Mouse (Mus musculus) brain, adult 2 months (tissue): ENCODE measurements around the gene Epas1.
A peak's percentile ranks its signal among the peaks of the same experiment; 100 is the strongest.

Experiments
- DNase-seq: peaks from one replicate; pipeline ENCODE4 v3.0.0; 2011; ENCODE audit warnings: low read depth, low spot score

Gene Epas1

DNA sequence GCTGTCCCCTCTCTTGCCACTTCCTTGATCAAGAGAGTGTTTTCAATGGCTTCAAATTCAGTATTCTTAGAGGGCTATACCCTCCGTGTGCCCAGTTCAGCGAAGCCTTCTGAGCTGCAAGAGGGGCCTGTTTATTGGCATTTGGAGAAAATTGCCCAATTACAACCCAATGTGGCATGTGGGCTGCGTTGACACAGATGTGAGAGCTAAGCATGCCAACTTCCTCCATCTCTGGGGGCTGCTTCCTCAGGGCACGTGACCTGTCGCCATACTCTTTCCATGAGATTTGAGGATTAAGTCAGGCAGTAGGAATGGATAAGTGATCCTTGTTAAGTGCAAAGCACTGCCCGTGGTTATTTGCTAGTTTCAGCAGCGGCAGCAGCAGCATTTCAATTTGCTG, 34.3 kb downstream of the Epas1 start:
- DNase-seq = no peak

DNA sequence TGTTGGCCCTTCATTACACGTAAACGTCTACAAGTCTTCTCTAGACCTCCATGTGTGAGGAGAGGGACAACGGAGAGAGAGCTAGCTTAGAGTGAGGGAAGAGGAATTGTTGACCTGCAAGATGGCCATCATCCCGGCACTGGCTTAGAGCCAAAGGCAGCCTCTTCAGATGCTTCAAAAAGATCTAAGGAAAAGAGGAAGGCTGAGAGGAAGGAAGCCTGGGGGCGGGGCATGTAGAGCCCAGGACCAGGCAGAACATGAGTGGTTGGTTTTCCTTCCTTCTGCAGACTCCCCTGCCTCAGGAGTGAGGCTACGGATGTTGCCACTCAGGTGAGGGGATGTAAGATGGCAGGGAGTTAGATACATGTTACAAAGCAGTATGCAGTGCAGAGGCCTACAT, 34.8 kb downstream of the Epas1 start:
- DNase-seq = no peak

DNA sequence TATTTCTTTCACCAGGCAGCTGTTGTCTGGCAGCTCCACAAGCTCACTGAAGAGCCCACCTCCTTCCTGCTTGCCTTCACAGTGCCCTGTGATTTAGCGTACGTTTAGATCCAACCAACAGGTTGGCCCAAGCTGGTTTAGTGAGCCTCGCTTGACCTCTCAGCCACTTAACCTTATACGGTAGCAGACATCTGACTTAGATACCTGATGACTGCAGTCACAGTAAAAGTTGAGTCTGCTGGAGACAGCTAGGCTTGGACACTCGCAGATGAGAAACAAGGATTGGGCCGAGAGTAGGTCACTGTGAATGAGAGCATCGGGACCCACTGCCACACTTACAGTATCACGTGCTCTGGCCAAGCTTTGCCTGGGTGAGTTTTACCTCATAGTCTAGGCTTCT, 38.4 kb downstream of the Epas1 start:
- DNase-seq = no peak

DNA sequence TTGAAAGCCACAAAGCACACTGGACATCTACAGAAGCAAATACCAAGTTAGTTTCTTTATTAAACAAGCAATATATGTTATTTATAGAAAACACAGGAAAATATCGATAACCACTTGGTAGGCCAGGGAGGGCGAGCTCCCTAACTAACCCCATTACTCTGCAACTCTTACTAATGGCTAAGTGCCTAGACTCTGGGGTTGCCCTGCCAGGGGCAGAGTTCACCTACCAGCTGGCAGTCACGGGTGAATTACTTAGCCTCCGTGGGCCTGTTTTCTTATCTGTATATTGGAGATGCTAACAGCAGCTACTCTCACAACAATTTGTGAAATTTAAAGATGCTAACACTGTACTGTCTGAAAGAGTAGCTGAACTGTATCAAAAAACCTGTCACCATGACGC, 42.3 kb downstream of the Epas1 start:
- no peak for DNase-seq

DNA sequence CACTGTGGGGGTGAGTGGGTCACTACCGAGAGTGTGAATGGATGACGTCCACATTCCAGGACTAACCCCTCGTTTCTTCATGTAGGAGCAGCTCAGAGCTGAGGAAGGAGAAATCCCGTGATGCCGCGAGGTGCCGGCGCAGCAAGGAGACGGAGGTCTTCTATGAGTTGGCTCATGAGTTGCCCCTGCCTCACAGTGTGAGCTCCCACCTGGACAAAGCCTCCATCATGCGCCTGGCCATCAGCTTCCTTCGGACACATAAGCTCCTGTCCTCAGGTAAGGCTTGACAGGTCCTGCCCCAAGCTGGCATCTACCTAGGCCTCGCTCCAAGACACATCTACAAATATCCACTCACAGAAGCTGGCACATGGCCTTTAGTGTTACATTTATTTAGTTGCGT, 43.5 kb downstream of the Epas1 start:
- DNase-seq = no peak

DNA sequence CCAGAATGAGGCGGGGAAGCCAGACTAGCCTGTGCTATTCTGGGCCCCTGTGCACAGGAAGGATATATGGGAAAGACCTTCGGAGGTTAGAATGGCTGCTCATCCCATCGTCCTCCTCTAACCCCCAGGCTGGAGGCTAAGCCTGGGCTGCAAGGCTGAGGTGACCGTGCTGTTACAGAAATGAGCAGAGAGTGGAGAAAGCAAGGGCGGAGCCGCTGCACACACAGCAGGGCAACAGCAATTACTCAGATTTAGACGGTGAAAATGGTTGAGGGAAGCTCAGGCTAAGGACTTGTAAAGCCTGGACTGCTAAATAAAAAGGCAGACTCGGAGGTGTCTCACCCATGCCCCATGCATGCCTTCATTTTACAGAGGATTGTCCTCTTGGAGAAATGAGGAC, 45.0 kb downstream of the Epas1 start:
- no peak for DNase-seq

DNA sequence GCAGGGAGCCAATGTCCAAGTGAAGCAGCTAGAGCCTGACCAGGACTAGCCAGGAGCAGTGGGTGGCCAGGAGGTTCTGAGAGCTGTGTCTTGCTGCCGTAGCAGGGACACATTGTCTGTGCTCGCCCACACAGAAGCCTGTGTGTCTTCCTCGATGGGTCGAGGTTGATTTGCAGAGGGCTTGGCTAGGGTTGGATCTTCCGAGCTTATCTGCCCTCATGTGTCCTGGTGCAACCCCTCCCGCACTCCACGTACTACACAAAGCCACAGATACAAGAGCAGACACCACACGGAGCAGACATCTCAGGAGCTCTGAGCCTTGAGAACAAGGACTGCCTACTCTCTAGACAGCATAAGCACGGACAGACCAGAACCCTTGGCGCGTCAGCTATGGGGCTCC, 45.5 kb downstream of the Epas1 start:
- no peak for DNase-seq

DNA sequence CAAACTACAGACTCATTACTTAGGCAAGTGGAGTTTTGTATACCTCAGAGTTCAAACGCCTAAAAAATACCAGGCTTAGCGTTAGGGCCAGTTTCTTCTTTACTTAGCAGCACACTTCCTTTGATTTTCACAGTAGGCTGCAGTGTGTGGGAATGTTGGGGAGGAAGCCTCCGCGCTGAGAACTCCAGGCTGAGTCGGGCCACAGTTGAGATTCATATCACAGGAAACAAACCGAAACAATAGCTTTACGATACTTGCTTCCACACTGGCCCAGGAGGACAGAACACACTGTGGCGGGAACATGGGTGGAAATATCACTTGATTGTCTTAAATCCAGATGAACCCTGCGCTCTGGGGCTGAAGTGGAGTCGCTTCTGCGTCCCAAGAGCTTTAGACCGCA, 47.0 kb downstream of the Epas1 start:
- no peak for DNase-seq

DNA sequence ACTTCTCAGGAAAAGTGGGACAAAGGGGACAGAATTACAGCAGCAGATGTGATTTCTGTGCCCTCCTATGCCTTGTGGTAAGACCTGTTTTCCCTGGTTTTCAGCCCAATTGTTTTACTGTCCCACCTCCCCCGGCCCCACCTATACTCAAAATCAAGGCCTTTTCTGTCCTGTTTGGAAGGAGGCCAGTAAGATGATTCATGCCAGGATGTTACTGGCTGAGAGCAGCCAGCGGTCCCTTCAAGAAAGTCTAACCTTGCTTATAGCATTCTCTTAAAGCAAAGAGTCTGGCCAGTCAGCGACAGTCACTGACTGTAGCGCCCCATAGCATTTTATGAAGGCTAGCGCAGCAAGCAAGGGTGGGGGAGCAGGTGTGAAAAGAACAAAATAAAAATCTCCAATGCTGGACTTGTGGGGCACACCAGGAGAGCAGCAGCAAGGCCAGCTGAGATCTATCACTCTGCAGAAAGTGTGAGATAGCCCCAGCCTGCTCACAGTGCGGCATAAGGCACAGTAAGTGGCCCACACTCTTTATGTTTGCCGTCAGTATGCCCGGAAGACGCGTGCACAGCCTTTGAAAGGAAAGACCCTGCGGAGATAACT, 47.8 kb downstream of the Epas1 start:
- peak; percentile 58 for DNase-seq

DNA sequence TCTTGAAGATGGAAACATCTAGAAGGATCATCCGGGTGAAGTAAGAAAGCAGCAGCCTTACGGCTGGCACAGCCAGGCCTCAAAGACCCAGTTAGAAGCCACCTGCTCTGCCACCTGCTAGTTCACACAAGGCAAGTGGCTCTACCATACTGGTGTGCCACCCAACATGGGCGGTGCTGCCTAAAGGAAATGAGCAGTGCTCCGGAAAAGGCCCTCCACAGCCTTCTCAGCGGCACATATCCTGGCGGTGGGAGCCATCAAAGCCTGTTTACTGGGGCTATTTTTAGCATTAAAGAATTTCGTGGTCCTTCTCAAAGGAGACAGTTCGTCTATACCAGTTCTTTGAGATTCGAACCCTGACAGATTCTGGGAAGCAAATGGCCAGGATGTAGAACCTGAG, 48.4 kb downstream of the Epas1 start:
- DNase-seq = no peak

DNA sequence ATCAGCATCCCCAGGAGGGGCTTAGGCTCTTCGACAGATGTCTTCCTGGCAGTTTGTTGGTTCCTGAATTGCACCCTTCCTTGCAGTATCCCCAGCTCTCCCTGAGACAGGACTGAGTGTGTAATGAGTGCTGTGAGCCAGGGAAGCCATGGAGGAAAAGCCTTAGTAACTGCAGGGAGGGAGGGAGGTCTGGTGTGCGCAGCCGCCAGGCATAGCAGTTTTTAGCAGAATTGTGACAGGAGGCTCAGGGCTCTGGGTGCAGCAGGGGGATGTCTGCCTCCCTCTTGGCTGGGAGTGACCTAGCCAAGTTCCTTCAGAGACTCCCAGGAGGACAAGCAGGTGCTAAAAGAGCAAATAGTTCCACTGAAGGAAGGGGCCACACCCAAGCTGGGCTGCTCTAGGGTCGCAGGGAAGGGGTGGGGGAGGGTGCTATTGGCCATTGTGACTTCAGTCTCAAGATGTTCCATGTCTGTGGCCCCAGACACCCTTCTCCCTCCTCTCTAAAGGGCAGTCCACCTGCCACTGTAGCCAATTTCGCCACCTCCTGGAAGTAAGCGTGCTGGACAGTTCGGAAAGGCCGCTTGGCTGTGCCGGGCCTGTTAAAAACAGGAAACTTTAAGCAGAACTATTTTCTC, 49.0 kb downstream of the Epas1 start:
- no peak for DNase-seq

DNA sequence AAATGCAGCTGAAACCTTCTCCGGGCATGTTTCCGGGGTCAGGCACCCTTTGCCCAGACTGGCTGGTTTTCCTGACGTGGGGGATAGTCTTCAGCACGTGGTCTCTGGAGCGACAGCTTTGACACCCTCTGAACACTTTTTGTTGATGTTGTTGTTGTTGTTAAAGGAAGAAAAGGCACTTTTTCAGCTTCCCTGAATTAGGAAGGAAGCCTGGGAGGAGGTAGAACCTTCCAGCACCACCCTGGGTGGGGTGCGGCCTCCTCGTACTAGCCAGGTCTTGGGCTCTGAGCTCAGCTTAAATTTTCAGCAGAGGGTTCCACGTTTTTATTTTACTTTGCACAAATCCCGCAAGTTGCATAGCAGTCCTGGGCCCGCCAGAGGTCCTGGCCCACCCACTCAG, 49.6 kb downstream of the Epas1 start:
- DNase-seq = no peak

DNA sequence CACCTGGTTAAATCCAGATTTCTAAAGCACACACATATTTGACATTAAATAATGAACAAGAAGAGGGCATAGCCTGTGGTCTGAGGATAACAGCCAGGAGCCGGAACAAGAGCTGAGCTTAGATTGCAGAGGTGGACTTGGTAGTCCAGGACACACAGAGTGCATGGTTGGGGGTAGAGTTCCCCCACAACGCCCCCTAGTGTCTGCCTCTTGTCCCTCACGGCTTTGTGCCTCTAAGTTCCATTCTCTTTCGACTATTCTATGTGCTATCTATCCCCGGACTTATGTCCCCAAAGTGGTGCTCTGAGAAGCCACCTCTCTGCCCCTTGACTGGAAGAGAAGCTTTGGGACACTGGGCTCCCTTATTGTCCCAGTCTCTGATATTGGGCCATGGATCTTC, 50.2 kb downstream of the Epas1 start:
- DNase-seq = no peak

DNA sequence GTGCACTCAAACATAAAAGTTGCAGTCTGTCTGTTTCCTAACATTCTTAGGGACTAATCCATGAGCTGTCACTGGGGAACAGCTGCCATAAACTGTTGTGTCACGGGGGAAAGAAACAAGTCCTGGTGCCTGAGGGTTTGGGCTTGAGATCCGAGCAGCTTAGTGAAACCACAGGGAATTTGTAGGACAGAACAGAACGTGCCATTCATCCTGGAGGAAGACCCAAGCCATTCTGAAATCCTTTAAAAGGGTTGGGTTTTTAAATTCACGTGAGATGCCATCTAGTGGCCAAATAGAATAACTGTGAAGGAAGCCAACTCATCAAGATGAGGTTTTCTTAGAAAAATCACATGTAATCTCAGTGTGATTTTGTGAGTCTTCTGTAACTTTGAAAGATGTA, 58.5 kb downstream of the Epas1 start:
- peak; percentile 78 for DNase-seq

DNA sequence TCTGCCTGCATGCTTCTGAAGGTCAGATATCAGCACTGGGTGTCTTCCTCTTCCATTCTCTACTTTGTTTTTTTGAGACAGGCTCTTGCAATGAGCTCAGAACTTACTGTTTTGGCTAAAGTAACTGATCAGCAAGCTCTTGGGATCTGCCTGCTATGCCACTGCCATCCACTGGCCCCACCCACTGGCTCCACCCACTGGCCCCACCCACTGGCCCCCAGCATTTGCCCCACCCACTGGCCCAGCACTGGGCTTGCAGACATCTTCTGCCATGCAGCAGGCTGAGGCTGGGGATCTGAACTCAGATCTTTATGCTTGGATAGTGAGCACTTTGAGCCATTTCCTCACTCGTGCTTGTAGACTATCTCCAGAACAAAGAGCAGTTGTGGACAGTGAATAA, 60.8 kb downstream of the Epas1 start:
- no peak for DNase-seq

DNA sequence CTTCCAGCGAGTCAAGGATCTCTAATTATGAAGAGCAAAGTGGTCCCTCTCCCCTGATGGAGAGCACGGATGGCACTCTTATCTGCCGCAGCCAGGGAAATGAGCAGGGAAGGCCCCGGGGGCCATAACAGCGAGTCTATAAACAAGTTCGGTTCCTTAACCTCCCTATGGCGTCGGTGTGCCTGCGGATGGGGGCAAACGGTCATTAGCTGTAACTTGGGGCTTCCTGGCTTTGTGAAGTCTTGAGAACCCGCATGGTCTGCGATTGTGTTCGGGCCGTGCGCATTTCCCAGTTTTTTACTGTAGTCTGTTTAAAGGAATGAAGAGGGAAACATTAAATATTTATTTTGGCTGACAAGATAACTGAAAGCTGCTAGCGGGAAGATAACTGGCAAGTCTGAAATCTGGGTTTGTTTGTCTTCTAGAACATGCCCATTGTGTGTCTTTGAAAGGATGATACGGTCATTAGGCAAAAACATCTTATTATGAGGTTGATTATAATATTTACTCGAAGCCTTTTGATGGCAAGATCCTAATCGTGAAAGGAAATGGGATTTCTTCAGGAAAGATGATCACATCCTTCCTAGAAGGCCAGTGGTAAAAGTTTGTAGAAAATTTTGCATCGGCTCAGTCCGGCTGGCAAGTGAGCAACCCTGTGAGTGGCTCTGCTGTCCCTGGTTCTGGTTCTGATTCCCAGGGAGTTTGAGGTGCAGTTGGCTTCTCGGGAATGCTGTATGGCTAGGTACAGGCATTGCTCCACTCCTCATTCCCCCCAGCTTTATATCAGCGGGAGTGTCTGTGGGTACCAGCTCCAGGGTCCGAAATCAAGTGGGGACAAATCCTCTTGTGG, 61.7 kb downstream of the Epas1 start:
- no peak for DNase-seq

DNA sequence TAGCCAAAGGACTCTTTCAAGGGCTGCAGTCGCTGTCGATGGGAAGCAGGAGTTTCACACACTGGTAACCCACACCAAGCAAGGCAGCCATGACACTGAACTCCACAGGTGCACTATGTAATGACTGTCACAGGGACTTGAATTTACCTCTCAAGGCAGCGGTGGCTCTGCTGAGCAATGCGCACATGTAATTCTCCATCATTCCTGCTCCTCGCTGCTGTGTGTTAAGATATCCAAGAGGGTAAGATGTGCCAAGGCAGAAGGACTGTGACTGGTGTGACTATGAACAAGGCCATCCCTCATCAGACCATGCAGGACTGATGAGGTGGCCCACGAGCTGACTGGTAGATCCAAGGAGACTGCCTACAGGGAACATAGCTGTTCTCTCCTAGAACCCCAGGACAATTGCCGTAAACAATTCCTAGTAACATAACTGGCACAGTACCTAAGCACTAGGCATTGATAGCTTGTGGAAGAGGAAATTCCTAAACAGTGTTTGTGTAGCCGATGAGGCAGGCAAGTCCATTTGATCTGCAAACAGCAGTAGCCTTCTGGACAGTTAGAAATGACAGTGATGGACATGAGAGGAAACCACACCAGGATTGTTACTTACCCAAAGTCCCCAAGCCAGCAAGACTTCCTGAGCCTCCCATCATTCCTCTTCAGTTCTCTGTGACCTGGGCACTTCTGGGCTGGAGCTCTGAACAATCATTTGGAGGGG, 68.7 kb downstream of the Epas1 start:
- DNase-seq = no peak

DNA sequence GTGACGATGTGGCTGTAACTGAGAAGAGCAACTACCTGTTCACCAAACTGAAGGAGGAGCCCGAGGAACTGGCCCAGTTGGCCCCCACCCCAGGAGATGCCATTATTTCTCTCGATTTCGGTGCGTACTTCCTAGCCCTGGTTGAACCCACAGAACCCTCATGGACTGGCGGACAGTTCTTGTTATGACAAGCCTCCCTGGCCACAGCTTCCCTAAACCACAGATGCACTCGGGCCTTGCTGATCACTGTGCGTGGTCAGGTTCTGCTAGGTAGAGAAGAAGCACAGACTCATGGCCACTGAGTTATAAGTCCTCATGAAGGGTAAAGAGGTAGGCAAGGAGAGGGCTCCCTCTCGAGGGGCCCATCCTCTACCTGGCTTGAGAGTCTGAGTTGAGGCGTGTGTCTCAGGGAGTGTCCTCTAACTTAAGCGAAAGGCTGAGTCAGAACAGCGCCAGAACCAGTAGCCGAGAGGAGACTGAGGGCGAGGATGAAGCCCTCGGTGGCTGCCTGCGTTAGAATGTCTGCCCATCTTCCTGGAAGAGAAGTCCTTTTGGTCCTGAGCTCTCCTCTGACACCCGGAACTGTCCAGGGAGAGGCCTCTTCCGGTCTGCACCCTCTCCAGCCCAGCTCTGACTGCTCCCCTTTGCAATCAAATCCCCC, 71.1 kb downstream of the Epas1 start:
- no peak for DNase-seq

DNA sequence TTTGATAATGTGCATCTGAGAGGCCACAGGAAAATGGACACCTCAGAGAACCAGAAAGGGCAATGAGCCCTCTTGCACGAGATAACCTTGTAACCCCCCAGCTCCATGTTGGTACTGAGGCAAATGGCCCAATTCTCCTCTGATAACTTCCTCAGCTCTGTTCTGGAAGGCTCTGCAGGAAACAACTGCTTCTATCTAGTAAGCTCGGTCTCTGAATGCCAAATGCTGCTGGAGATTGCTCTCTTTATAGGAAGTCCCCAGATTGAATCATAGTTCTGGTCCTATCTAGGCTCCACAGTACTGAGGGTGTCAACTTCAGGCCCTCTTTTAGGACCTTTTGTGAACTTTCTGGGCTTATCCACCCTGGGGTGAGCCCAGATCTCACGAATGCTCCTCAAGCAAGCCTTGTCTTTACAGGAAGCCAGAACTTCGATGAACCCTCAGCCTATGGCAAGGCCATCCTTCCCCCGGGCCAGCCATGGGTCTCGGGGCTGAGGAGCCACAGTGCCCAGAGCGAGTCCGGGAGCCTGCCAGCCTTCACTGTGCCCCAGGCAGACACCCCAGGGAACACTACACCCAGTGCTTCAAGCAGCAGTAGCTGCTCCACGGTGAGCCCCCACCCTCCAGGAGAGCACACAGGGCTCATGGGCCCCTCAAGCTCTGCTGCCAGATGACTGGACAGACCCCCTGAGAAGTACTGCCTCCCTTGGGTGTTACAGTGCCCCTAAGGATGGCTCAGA, 71.8 kb downstream of the Epas1 start:
- no peak for DNase-seq

DNA sequence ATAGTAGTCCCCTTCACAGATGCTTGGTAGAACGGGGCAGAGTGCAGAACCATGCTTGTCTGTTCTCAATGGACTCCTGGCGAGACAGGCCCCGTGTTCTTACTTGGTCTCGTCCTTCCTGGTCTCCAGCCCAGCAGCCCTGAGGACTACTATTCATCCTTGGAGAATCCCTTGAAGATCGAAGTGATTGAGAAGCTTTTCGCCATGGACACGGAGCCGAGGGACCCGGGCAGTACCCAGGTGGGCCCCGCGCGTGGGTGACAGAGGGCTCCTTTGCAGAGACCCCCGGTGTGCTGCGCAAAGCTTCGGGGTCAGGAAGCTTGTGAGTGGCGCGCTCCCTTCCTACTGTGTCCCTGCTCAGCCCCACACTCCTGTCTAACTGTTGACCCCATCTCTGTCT, 72.9 kb downstream of the Epas1 start:
- DNase-seq = no peak
